Mouse (Mus musculus) stomach, postnatal 0 days (tissue): ENCODE data around the gene Hexb.

Experiments
- CTCF ChIP-seq: IDR thresholded peaks from 2 replicates; pipeline ENCODE4 v1.5.1; 2016; ENCODE audit warnings: antibody characterized with exemption, low read depth, mild to moderate bottlenecking, moderate library complexity
- EP300 ChIP-seq: optimal IDR thresholded peaks from 2 replicates; pipeline ENCODE3; 2016; ENCODE audit warnings: antibody characterized with exemption

DNA sequence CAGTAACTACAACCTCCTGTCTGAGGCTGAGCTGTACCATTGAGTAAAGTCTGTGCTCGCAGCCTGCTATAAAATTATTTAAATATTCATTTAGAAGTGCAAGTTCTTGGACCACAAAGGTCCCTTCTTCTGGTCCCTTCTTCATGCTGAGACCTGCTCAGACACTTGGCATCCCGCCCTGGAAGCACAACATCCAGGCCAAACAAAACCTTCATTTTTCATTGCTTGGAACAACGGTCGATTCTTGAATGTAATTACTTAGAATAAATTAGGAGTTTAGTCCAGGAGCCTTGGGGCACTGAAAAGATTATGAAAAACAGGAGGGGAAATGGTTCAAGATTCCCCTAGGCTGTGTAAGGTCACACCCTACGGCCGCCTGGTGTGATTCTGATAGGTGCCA is 37.8 kb upstream of the Hexb start:
- TF ChIP-seq CTCF (no peak), EP300 (no peak)
